Mouse (Mus musculus): ENCODE data around the gene Lgmn.

Lgmn gene

DNA sequence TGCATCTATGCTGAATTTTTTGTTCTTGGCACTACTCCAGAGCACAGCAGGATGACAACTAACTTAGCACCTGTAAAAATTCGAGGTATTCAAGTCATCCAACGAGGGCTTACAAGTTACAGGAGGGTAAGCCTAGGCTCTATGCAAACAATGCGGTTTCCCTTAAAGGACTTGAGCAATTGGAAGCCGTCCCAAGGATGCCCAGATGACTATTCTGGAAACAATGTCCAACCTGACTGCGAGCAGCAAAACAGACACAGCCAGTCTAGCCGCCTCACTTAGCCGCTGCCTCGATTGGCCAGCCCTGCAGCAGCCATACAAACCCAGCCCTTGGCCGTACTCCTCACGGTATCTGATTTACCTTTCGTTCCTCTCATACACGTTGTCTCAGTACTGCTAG is 7.4 kb downstream of the Lgmn start:
- DNase-seq (ENCODE audit: low read depth, low spot score): peak; percentile 60

- DNase-seq (ENCODE audit: low read depth, low spot score): no peak
These were observed 9.4 kb downstream of the Lgmn start for GRCm38 (mm10) chr12:102430228-102430627.

- no peak for DNase-seq (ENCODE audit: low read depth, low spot score)
These were observed 10.0 kb downstream of the Lgmn start for GRCm38 (mm10) chr12:102429656-102430055.

- DNase-seq (ENCODE audit: low read depth, low spot score): no peak
These were observed 13.3 kb downstream of the Lgmn start for GRCm38 (mm10) chr12:102426285-102426684.

DNA sequence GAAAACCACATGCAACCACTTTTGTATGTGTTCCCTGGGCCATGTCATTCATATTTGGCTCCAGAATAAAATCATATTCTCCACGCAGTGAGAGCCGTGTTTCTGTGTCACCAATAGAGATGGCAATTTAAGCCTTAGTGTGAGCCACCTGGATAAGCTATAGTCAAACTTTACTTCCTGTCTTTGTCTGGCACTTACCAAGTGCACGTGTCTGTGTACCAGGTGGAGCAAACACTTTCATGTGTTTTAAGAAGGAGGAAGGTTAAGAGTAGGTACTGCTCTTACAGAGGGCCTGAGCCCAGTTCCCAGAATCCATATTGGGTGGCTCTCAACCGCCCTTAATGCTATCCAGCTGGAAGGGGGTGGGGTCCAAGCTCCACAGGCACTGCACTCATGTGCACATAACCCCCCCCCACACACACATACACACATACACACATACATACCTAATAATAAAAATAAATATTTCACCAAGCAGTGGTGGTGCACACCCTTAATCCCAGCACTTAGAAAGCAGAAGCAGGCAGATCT is 14.5 kb downstream of the Lgmn start:
- no peak for DNase-seq (ENCODE audit: low read depth, low spot score)

GRCm38 (mm10) chr12:102424456-102424855 is 15.2 kb downstream of the Lgmn start:
- DNase-seq (ENCODE audit: low read depth, low spot score): no peak

DNA sequence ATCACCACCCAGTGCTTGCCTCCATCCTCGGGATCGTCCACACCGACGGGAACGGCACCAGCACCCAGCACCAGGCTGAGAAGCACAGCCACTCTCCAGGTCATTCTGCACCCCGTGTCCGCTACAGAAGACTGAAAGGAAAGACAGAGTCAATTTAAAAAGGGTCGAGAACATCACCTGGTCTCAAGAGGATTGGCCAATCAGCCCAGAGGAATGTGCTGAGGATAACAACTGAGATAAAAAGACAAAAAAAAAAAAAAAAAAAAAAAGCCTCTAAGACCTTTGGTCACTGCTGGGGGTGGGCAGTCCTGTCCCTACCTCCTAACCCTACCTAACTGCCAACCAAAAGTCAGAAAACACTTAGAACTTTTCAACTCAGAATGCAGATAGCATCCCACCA is 16.0 kb downstream of the Lgmn start:
- DNase-seq (ENCODE audit: low read depth, low spot score): no peak

GRCm38 (mm10) chr12:102422623-102423320 is 16.8 kb downstream of the Lgmn start:
- DNase-seq (ENCODE audit: low read depth, low spot score): no peak

DNA sequence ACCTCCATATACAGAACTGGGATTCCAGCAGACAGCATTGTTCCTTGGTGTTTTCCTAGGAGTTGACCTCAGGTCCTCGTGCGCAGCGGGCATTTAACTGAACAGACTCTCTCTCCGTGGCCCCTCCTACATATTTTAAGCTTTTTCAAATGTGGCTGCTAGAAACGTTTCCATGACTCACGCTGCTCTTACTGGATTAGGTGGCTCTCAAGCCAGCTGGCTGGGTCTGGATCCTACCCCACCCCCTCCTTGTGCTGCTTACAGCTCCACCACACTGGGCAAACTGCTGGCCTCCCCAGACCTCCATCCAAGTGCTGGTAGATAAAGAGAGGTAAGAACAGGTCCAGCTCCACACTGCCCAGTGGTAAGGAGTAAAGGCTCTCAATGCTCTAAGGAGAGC is 17.5 kb downstream of the Lgmn start:
- DNase-seq (ENCODE audit: low read depth, low spot score): no peak

DNA sequence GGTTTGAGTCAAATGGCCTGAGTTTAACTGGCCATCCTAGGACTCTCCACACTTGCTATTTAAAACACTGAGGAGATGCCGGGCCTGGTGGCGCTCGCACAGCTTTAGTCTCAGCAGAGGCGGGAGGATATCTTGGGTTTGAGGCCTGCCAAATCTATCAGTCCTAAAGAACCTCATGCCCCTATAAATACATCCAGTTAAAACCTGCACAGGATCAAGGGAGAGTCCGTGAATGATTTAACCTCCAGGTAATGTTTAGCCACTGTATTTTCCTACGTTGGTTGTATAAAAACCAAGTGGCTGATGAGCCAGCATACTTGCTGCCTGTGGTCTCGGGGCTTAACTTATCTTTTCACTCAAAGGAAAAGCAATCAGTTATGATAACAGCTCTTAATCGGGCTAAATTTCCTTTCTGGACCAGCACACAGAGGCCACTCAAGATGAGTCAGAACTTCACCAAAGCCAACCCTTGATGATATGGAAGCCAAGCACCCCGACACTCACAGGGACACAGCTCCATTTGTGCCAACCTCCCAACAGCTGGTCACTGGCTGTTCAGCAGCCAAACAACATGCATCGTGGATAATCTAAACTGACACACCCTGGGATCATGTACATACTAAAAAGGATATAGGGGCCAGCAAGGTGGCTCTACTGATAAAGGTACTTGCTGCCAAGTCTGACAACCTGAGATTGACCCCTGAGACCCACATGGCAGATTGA is 19.3 kb downstream of the Lgmn start:
- no peak for DNase-seq (ENCODE audit: low read depth, low spot score)

GRCm38 (mm10) chr12:102419544-102419943 is 20.1 kb downstream of the Lgmn start:
- DNase-seq (ENCODE audit: low read depth, low spot score): no peak

DNA sequence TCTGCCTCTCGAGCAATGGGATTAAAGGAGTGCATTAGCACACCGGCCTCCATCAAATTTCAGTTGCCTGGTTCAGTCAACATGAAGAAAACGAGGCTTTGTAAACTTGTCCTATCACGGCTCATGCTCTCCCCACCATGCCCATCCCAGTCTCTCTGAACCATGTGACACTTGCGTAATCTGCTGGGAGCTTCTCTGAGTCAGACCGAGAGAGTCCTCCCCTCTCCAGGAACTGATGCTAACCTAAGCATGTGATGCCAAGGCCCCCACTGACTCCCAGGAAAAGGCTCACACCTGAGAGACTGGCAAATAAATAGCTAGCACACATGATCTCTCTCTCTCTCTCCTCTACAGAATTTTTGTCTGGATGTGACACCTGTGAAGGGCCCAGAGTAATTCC is 21.9 kb downstream of the Lgmn start:
- DNase-seq (ENCODE audit: low read depth, low spot score): no peak

GRCm38 (mm10) chr12:102416955-102417510 is 22.6 kb downstream of the Lgmn start:
- no peak for DNase-seq (ENCODE audit: low read depth, low spot score)

GRCm38 (mm10) chr12:102416391-102416837 is 23.2 kb downstream of the Lgmn start:
- no peak for DNase-seq (ENCODE audit: low read depth, low spot score)

- DNase-seq (ENCODE audit: low read depth, low spot score): no peak
These were observed 24.9 kb downstream of the Lgmn start for GRCm38 (mm10) chr12:102414686-102415085.

DNA sequence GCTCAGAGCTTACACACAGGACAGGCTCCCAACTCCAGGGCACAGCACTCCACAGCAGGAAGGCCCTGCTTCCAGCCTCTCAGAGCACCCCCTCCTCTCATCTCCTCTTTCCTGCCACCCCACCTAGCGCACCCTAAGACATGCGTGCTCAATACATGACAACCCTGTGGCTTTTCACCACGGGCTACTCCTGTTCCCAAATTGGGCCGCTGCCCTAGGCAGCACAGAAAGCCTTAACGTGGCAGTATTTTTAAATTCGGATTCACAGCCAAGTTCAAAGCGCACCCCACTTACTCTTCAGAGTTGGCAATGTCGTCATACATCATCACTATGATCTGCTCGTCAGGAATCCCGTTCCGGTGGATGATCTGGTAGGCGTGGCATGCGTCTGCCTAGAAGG is 26.4 kb downstream of the Lgmn start:
- no peak for DNase-seq (ENCODE audit: low read depth, low spot score)

- no peak for DNase-seq (ENCODE audit: low read depth, low spot score)
These were observed 41.0 kb downstream of the Lgmn start for GRCm38 (mm10) chr12:102398588-102398987.

DNA sequence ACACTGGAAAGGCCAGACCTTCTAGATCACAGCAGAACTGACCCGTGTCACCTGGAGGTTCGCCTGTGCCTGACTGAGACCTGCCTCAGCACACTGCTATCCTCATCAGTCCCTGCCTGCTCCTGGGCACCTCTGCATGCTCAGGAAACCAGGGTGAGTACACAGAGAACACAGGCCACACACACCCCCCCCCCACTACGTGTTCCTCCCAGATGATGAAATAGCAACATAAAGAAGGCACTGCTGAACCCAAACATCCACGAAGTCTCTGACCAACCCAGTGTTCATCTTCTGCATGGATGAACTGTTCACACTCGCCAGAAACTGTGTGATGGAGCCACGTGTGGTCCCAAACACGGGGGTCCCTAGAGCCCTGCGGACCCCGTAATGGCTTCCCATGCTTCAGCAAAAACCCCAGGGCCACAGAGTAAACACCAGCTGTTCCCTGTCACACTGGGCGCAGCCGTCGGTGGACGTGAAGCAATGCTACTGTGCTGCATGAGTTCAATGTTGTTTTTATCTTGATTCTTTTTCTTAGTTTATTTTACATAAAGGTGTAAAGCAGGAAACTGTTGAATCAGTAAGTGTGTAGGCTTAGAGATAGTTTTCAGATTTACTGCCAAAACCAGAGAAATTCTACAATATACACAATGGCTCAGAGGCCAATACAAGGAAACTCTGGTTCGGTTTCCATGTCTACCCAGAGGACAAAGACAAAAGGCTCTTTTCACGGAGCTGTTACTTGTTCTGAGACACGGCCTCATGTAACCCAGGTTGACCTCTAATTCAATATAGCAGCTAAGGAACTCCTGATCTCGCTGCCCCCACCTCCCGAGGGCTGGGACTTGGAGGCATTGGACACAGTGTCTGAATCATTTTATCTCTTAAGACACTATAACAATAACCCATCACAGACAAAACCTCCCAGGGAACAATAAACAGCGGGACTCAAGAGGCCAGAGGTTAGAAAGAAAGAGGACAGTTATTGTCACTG is 43.3 kb downstream of the Lgmn start:
- no peak for DNase-seq (ENCODE audit: low read depth, low spot score)

DNA sequence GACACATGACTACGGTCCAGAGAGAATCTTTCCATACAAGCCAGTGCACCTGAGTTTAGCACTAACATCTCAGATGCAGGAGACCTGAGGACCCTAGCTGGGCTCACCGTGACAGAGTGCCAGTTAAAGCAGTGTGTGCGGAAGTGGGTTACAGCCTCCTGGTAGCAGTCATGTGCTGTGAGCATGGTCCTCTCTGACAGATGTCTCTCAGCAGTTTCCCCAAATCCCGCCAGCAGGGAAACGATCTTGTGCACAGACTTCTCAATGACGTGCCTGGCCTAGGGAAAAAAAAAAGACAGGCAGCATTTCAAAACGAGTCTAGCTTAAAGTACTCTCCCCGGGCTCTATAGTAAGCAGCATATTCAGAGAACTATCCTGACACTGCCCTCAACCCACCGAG is 44.1 kb downstream of the Lgmn start:
- no peak for DNase-seq (ENCODE audit: low read depth, low spot score)

GRCm38 (mm10) chr12:102394496-102394895 is 45.1 kb downstream of the Lgmn start:
- DNase-seq (ENCODE audit: low read depth, low spot score): no peak

DNA sequence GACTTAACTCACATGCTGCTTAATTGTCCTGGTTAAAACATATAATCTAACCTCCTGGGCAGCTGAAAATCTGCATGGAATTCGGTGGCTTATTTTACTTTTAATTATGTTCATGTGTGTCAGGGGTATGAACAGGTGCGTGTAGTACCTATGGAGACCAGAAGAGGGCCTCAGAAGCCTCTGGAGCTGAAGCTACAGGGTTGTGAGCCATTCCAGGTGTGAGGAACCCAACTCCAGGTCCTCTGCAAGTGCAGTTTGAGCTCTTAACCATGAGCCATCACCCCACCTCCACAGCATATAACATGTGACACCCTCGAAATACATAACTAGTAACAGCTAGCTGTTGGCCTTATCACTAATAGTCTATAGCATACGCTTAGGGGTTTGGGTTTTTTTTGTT is 47.6 kb downstream of the Lgmn start:
- peak; percentile 57 for DNase-seq (ENCODE audit: low read depth, low spot score)
